Mouse (Mus musculus) G1E (cell line): ENCODE results near the gene Clec18a.

Experiments used
- CTCF ChIP-seq: IDR thresholded peaks from 2 replicates; pipeline ENCODE4 v1.5.1; 2012; ENCODE audit warnings: low read depth, low read length, inconsistent platforms, mixed read lengths
- GATA1 ChIP-seq: IDR thresholded peaks from 2 replicates; pipeline ENCODE4 v1.6.1; 2012; ENCODE audit warnings: borderline replicate concordance, low read length, inconsistent platforms, mixed read lengths
- GATA2 ChIP-seq: IDR thresholded peaks from 2 replicates; pipeline ENCODE4 v1.6.1; 2012; ENCODE audit warnings: low read depth, low read length, inconsistent platforms, borderline replicate concordance
- POLR2AphosphoS5 ChIP-seq: IDR thresholded peaks from 2 replicates; pipeline ENCODE4 v1.6.1; 2012; ENCODE audit warnings: low read depth, low read length, inconsistent platforms; ENCODE audit not compliant: insufficient replicate concordance
- TAL1 ChIP-seq: conservative IDR thresholded peaks from 2 replicates; pipeline ENCODE4 v1.6.1; 2012; ENCODE audit warnings: low read depth, low read length, inconsistent platforms, mixed read lengths

DNA sequence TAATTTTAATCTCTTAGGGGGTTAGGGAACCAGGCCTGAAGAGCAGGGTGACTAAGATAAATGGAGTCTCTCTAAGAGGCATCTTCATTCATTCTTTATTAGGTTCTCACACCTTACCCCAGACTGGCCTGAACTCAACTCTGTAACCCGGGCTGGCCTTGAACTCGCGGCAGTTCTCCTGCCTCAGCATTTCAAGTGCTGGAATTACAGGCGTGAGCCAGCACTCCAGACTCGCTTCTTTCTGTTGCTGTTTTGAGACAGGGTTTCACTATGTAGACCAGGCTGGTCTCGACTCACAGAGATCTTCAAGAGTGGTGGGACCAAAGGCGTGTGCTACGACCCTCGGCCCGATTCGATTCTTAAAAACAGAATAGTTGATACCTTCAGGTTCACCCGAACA is 58.0 kb downstream of the Clec18a start:
- TF ChIP-seq CTCF (no peak), GATA1 (no peak), POLR2AphosphoS5 (no peak), TAL1 (no peak), GATA2 (no peak)
